Mouse (Mus musculus): ENCODE results near the gene Ddx11. TPM values are rescaled to one million over a fixed set of nuclear protein-coding genes. Genes with fewer than 3 reads are reported as not detected.

Gene Ddx11
- 10.0 TPM for polyA plus RNA-seq (2012; fragmentation: generic; extraction: Trizol)
- long read RNA-seq, experiment 1, full-length matches to known transcripts: 5 of 8 reads
- long read RNA-seq, experiment 1, partial matches to known transcripts: 0 of 8 reads
- long read RNA-seq, experiment 1, other reads (novel, unspliced or antisense): 3 of 8 reads
- long read RNA-seq, experiment 2, full-length matches to known transcripts: 112 of 187 reads
- long read RNA-seq, experiment 2, partial matches to known transcripts: 2 of 187 reads
- long read RNA-seq, experiment 2, other reads (novel, unspliced or antisense): 73 of 187 reads

DNA sequence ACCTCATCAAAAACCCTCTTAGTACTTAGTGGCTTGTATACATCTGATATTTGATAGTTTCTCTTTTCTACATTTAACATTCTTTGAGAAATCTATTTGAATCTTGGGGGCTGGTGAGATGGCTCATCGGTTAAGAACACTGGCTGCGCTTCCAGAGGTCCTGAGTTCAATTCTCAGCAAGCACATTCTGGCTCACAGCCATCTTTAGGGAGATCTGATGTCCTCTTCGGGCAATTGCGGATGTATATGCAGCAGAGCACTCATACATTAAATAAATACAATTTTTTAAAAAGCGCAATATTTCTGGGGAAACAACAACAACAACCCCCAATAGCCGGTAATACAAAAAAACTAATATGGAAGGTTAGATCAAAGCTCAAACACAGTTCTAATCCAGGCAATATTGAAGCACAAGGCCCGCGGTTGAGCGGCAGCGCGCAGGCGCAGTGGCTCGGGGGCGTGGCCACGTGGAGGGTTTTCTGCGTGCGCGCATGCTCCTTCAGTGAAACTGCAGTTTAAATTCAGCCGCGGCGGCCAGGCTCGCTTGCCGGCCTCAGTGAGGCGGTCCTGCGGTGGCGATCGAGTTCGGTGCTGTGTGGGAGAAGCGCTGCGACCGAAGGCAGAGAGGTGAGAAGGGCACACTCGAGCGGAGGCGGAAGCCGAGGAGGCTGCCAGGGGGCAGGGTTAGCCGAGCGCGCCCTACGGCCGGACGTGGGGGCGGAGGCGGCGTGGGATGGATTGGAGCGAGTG, at the start of gene Ddx11:
TSS of gene Ddx11 (plus strand) at position 455 of the 750 bp plus-strand sequence.
- Histone ChIP-seq H3K27me3 (ENCODE audit: control insufficient read depth, insufficient read depth, insufficient read length) (no peaks in the 10 kb centered on the region), H3K4me3 (ENCODE audit: insufficient read depth, poor library complexity, severe bottlenecking) (peak within 1 kb of the TSS; percentile 59), H3K79me2 (ENCODE audit: control insufficient read depth, insufficient read depth) (peaks cover 44% of the 10 kb centered on the region), H3ac (ENCODE audit: control insufficient read depth, insufficient read length, low read depth) (peak within 1 kb of the TSS; percentile 93), H3K79me3 (ENCODE audit: low read depth) (peaks cover 27% of the 10 kb centered on the region), H3K36me3 (ENCODE audit: control insufficient read depth, insufficient read depth) (peaks cover 33% of the 10 kb centered on the region)
- TF ChIP-seq USF1 (IDR thresholded peaks at IDR 0.05; ENCODE audit: low read depth) (peak; percentile 87), CEBPB (IDR thresholded peaks at IDR 0.05; ENCODE audit: low read depth) (no peak)

DNA sequence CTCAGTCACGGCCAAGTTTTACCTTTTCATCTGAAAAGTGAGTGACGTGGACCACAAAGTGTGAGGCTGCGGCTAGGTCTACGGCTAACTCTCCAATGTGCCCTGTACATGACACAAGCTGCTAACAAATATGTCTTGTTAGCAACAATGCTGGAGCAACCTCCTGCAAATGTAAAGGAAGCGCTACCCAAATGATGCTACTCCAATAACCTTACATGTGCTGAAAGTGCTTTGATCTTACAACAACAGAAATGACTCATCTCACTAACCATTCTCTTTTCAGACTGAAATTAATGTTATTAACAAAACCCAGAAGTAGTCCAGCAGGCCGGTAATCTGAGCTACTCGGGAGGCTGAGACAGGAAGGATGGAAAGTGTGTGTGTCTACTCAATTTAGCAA, 49.3 kb upstream of the Ddx11 start:
- H3ac ChIP-seq (ENCODE audit: control insufficient read depth, insufficient read length, low read depth): no peak overlapping the region
- H3K27me3 ChIP-seq (ENCODE audit: control insufficient read depth, insufficient read depth, insufficient read length): no peaks in the 10 kb centered on the region
- H3K36me3 ChIP-seq (ENCODE audit: control insufficient read depth, insufficient read depth): peaks cover 6% of the 10 kb centered on the region
- H3K79me2 ChIP-seq (ENCODE audit: control insufficient read depth, insufficient read depth): peaks cover 52% of the 10 kb centered on the region
- no peak overlapping the region for H3K4me3 ChIP-seq (ENCODE audit: insufficient read depth, poor library complexity, severe bottlenecking)
- H3K79me3 ChIP-seq (ENCODE audit: low read depth): peaks cover 8% of the 10 kb centered on the region
- TF ChIP-seq FOSL1 (IDR thresholded peaks at IDR 0.05; ENCODE audit: insufficient read depth, low read length, poor library complexity, severe bottlenecking): no peak
- no peak for TF ChIP-seq CEBPB (IDR thresholded peaks at IDR 0.05; ENCODE audit: low read depth)
- TF ChIP-seq MYOG (IDR thresholded peaks at IDR 0.05; ENCODE audit: control insufficient read depth, extremely low read depth, insufficient read length): no peak
- TF ChIP-seq CTCF (IDR thresholded peaks at IDR 0.05; ENCODE audit: control insufficient read depth, insufficient read depth, insufficient read length): no peak
- TF ChIP-seq USF1 (IDR thresholded peaks at IDR 0.05; ENCODE audit: low read depth): no peak
- TF ChIP-seq MYOD1 (IDR thresholded peaks at IDR 0.05; ENCODE audit: control insufficient read depth, insufficient read length, low read depth): no peak
- TF ChIP-seq MAX (IDR thresholded peaks at IDR 0.05): no peak

- peaks cover 25% of the 10 kb centered on the region for H3K36me3 ChIP-seq (ENCODE audit: control insufficient read depth, insufficient read depth)
- H3K4me3 ChIP-seq (ENCODE audit: insufficient read depth, poor library complexity, severe bottlenecking): peak overlapping the region; percentile 72
- peaks cover 8% of the 10 kb centered on the region for H3K79me3 ChIP-seq (ENCODE audit: low read depth)
- TF ChIP-seq FOSL1 (IDR thresholded peaks at IDR 0.05; ENCODE audit: insufficient read depth, low read length, poor library complexity, severe bottlenecking) (no peak), MYOG (IDR thresholded peaks at IDR 0.05; ENCODE audit: control insufficient read depth, extremely low read depth, insufficient read length) (no peak), USF1 (IDR thresholded peaks at IDR 0.05; ENCODE audit: low read depth) (no peak), MAX (IDR thresholded peaks at IDR 0.05) (no peak), CEBPB (IDR thresholded peaks at IDR 0.05; ENCODE audit: low read depth) (no peak), CTCF (IDR thresholded peaks at IDR 0.05; ENCODE audit: control insufficient read depth, insufficient read depth, insufficient read length) (no peak), MYOD1 (IDR thresholded peaks at IDR 0.05; ENCODE audit: control insufficient read depth, insufficient read length, low read depth) (no peak)
- peaks cover 45% of the 10 kb centered on the region for H3K79me2 ChIP-seq (ENCODE audit: control insufficient read depth, insufficient read depth)
- H3ac ChIP-seq (ENCODE audit: control insufficient read depth, insufficient read length, low read depth): peak overlapping the region; percentile 93
- H3K27me3 ChIP-seq (ENCODE audit: control insufficient read depth, insufficient read depth, insufficient read length): no peaks in the 10 kb centered on the region
Measured at GRCm38 (mm10) chr17:66075827-66076173, 47.5 kb upstream of the Ddx11 start.

GRCm38 (mm10) chr17:66076174-66076927, 47.0 kb upstream of the Ddx11 start:
- peaks cover 30% of the 10 kb centered on the region for H3K36me3 ChIP-seq (ENCODE audit: control insufficient read depth, insufficient read depth)
- H3ac ChIP-seq (ENCODE audit: control insufficient read depth, insufficient read length, low read depth): peak overlapping the region; percentile 93
- peaks cover 45% of the 10 kb centered on the region for H3K79me2 ChIP-seq (ENCODE audit: control insufficient read depth, insufficient read depth)
- peak overlapping the region; percentile 72 for H3K4me3 ChIP-seq (ENCODE audit: insufficient read depth, poor library complexity, severe bottlenecking)
- TF ChIP-seq CTCF (IDR thresholded peaks at IDR 0.05; ENCODE audit: control insufficient read depth, insufficient read depth, insufficient read length): peak; percentile 18
- TF ChIP-seq CEBPB (IDR thresholded peaks at IDR 0.05; ENCODE audit: low read depth): no peak
- no peaks in the 10 kb centered on the region for H3K27me3 ChIP-seq (ENCODE audit: control insufficient read depth, insufficient read depth, insufficient read length)
- H3K79me3 ChIP-seq (ENCODE audit: low read depth): peaks cover 8% of the 10 kb centered on the region

DNA sequence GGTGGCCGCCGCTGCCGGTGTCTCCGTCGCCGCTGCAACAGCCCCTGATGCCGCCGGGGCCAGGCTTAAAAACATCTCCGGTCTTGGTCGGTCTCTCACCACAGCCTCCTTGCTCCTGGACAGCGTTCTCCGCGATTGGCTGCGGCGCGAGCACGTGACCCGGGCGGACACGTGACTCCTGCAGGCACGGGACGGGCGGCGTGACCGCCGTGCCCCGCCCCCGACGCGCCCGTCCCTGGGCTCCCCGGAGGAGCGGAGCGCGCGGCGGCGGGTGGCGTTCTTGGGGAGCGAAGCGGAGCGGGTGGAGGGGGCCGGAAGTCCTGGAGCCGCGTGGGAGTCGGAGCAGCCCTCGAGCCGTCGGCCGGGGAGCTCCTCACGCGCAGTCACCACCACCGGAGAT, 46.4 kb upstream of the Ddx11 start, which contains the start of gene Ankrd12:
TSS of gene Ankrd12 (minus strand) at position 156 of the 400 bp plus-strand sequence.
- TF ChIP-seq MAX (IDR thresholded peaks at IDR 0.05) (peak; percentile 83), MYOD1 (IDR thresholded peaks at IDR 0.05; ENCODE audit: control insufficient read depth, insufficient read length, low read depth) (no peak), MYOG (IDR thresholded peaks at IDR 0.05; ENCODE audit: control insufficient read depth, extremely low read depth, insufficient read length) (no peak), CTCF (IDR thresholded peaks at IDR 0.05; ENCODE audit: control insufficient read depth, insufficient read depth, insufficient read length) (no peak), FOSL1 (IDR thresholded peaks at IDR 0.05; ENCODE audit: insufficient read depth, low read length, poor library complexity, severe bottlenecking) (no peak), USF1 (IDR thresholded peaks at IDR 0.05; ENCODE audit: low read depth) (peak; percentile 95), CEBPB (IDR thresholded peaks at IDR 0.05; ENCODE audit: low read depth) (no peak)
- Histone ChIP-seq H3K36me3 (ENCODE audit: control insufficient read depth, insufficient read depth) (peaks cover 34% of the 10 kb centered on the region), H3K79me3 (ENCODE audit: low read depth) (peaks cover 8% of the 10 kb centered on the region), H3ac (ENCODE audit: control insufficient read depth, insufficient read length, low read depth) (peak within 1 kb of the TSS; percentile 93), H3K27me3 (ENCODE audit: control insufficient read depth, insufficient read depth, insufficient read length) (no peaks in the 10 kb centered on the region), H3K79me2 (ENCODE audit: control insufficient read depth, insufficient read depth) (peaks cover 40% of the 10 kb centered on the region), H3K4me3 (ENCODE audit: insufficient read depth, poor library complexity, severe bottlenecking) (peak within 1 kb of the TSS; percentile 72)
